Mouse (Mus musculus): ENCODE measurements around the gene Zfp691.
A peak's percentile ranks its signal among the peaks of the same experiment; 100 is the strongest.

Zfp691 gene

GRCm38 (mm10) chr4:119173851-119174453 is at the start of gene Zfp691:
Gene Zfp691 (minus strand): TSS chr4:119174195.
- DNase-seq, result peak; percentile 100

- no peak for DNase-seq
These were observed 49.7 kb upstream of the Zfp691 start for GRCm38 (mm10) chr4:119223696-119224095.

GRCm38 (mm10) chr4:119218169-119218568 is 44.2 kb upstream of the Zfp691 start, which contains the start of gene Tmem269:
Gene Tmem269 (minus strand): TSS chr4:119218217.
- DNase-seq, result no peak

GRCm38 (mm10) chr4:119216667-119217066 is 42.7 kb upstream of the Zfp691 start:
- DNase-seq, result no peak

GRCm38 (mm10) chr4:119204672-119205071 is 30.7 kb upstream of the Zfp691 start:
- no peak for DNase-seq

- DNase-seq, result no peak
These were observed 24.1 kb upstream of the Zfp691 start for GRCm38 (mm10) chr4:119198105-119198504.

- no peak for DNase-seq
These were observed 21.8 kb upstream of the Zfp691 start for GRCm38 (mm10) chr4:119195582-119196320.

- DNase-seq, result peak; percentile 99
These were observed 21.1 kb upstream of the Zfp691 start, which contains the start of gene Svbp for GRCm38 (mm10) chr4:119194909-119195581. Gene Svbp (plus strand): TSS chr4:119195306.

GRCm38 (mm10) chr4:119192757-119193156 is 18.8 kb upstream of the Zfp691 start:
- no peak for DNase-seq

GRCm38 (mm10) chr4:119191273-119191672 is 17.3 kb upstream of the Zfp691 start:
- DNase-seq, result no peak

- DNase-seq, result no peak
These were observed 16.6 kb upstream of the Zfp691 start for GRCm38 (mm10) chr4:119190618-119191017.

GRCm38 (mm10) chr4:119189864-119190263 is 15.9 kb upstream of the Zfp691 start, which contains the start of gene Ermap:
Gene Ermap (minus strand): TSS chr4:119190011.
- no peak for DNase-seq

GRCm38 (mm10) chr4:119189392-119189791 is 15.4 kb upstream of the Zfp691 start:
- no peak for DNase-seq

GRCm38 (mm10) chr4:119188060-119188785 is 14.2 kb upstream of the Zfp691 start:
- DNase-seq, result peak; percentile 87

GRCm38 (mm10) chr4:119185771-119186170 is 11.8 kb upstream of the Zfp691 start:
- DNase-seq, result peak; percentile 83

- DNase-seq, result no peak
These were observed 9.5 kb upstream of the Zfp691 start for GRCm38 (mm10) chr4:119183525-119183924.

GRCm38 (mm10) chr4:119181456-119181855 is 7.5 kb upstream of the Zfp691 start:
- peak; percentile 94 for DNase-seq

- DNase-seq, result no peak
These were observed 6.2 kb upstream of the Zfp691 start for GRCm38 (mm10) chr4:119180133-119180707.

GRCm38 (mm10) chr4:119178331-119178730 is 4.3 kb upstream of the Zfp691 start:
- DNase-seq, result peak; percentile 97

- DNase-seq, result peak; percentile 96
These were observed 3.7 kb upstream of the Zfp691 start for GRCm38 (mm10) chr4:119177702-119178101.

- no peak for DNase-seq
These were observed 910 bp downstream of the Zfp691 start for GRCm38 (mm10) chr4:119172919-119173650.

GRCm38 (mm10) chr4:119167663-119168062 is 6.3 kb downstream of the Zfp691 start:
- DNase-seq, result peak; percentile 95
